Mouse (Mus musculus) heart, embryonic 16.5 days (tissue): Measurements from ENCODE around the gene Clec2l. TPM values are rescaled to one million over a fixed set of nuclear protein-coding genes. Genes with fewer than 3 reads are reported as not detected.

Source experiments
- ATAC-seq: fragments of 200-750 bp; cut with Nextera tagmentation; replicated peaks from 2 replicates; pipeline ENCODE4 v1.8.0; 2017; ENCODE audit warnings: moderate number of reproducible peaks; ENCODE audit not compliant: insufficient read depth, low FRiP score; ENCODE audit errors: extremely low read depth
- H3K27ac ChIP-seq: fragments of 300-500 bp; sonication (generic); 2 replicates; pipeline ENCODE4 v1.5.1; 2014; ENCODE audit warnings: mild to moderate bottlenecking, low read length, control low read depth, moderate library complexity
- H3K27me3 ChIP-seq: fragments of 300-500 bp; sonication (generic); 2 replicates; pipeline ENCODE4 v1.6.1; 2014; ENCODE audit warnings: low read length, mixed read lengths; ENCODE audit not compliant: control insufficient read depth, insufficient read depth
- H3K36me3 ChIP-seq: fragments of 300-500 bp; sonication (generic); 2 replicates; pipeline ENCODE4 v1.6.1; 2014; ENCODE audit not compliant: control insufficient read depth, insufficient read depth
- H3K4me1 ChIP-seq: fragments of 300-500 bp; sonication (generic); 2 replicates; pipeline ENCODE4 v1.6.1; 2014; ENCODE audit warnings: low read length, mixed read lengths; ENCODE audit not compliant: control insufficient read depth, insufficient read depth
- H3K4me2 ChIP-seq: fragments of 300-500 bp; sonication (generic); 2 replicates; pipeline ENCODE4 v1.6.1; 2014; ENCODE audit warnings: low read depth, mild to moderate bottlenecking, control low read depth, low read length
- H3K4me3 ChIP-seq: fragments of 300-500 bp; sonication (generic); 2 replicates; pipeline ENCODE4 v1.5.1; 2014; ENCODE audit warnings: mild to moderate bottlenecking, control low read depth, low read length
- H3K9ac ChIP-seq: fragments of 300-500 bp; sonication (generic); 2 replicates; pipeline ENCODE4 v1.6.1; 2014; ENCODE audit warnings: low read length, control low read depth
- H3K9me3 ChIP-seq: fragments of 300-500 bp; sonication (generic); replicated peaks from 2 replicates; pipeline ENCODE4 v1.6.1; 2016; ENCODE audit warnings: low read length; ENCODE audit not compliant: control insufficient read depth
- WGBS: fragments of 180-500 bp; shearing (Covaris S2); extraction: QIAGEN DNeasy Blood & Tissue Kit; methylation state at CpG from one replicate; pipeline ENCODE4 v1.1.7; 2014; 5-methylcytosine and 5-hydroxymethylcytosine counted together
- polyA plus RNA-seq: library from polyadenylated mRNA; unstranded; fragments of >200 nt; fragmentation: Nextera tagmentation; extraction: Ambion mirVana; gene quantifications from 2 replicates; pipeline ENCODE4 v1.2.1, GENCODE M21; 2015

Clec2l gene
- polyA plus RNA-seq, 1 experiment from 2014 or later = 0.87 TPM

DNA sequence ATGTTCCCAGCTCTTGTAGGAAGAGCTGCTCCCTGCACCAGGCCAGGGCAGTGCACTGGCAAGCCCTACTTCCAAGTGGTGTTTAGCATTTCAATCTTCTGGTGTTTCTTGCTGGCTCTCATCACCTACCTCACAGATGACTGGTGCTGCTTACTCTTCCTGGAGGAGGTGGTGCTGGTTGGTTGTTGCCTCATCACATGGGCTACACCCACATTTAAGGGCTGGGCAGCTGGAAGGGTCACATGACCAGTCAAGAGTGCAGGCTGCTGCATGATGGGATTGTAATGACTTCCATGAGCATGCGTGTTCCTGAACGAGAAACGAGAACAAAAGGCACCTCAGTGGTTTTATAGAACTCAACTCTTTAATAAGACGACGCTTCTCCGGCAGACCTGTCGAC, 55.8 kb downstream of the Clec2l start:
- Histone ChIP-seq H3K27ac (no peak overlapping the region), H3K4me2 (no peak overlapping the region), H3K9me3 (no peaks in the 10 kb centered on the region), H3K36me3 (peaks cover 44% of the 10 kb centered on the region), H3K4me3 (no peak overlapping the region), H3K27me3 (no peaks in the 10 kb centered on the region), H3K9ac (no peak overlapping the region), H3K4me1 (peaks cover 12% of the 10 kb centered on the region)
- WGBS = 92% methylated on average over 7 of the region's 7 CpGs
- no peak for ATAC-seq

DNA sequence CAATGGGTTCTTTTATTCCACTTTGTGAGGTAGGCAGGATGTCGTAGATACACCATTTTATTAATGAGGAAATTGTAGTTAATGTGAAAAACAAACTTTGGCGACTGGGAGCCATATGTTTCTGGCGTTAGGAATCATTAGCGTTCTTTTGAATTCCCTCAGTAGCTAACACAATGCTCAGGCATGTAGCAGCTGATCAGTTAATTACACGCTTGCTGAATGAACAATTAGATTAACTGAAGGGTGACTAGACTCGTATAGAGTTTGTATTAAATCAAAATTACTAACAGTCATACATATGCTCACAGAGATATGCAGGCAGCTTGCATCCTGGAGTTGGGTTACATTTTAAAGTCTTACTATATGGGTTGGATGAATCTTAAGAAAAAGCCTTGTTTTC, 56.4 kb downstream of the Clec2l start:
- Histone ChIP-seq H3K36me3 (peaks cover 44% of the 10 kb centered on the region), H3K9ac (no peak overlapping the region), H3K9me3 (no peaks in the 10 kb centered on the region), H3K27me3 (no peaks in the 10 kb centered on the region), H3K27ac (no peak overlapping the region), H3K4me3 (no peak overlapping the region), H3K4me1 (peaks cover 7% of the 10 kb centered on the region), H3K4me2 (no peak overlapping the region)
- WGBS = 93% methylated on average over 6 of the region's 6 CpGs
- no peak for ATAC-seq

DNA sequence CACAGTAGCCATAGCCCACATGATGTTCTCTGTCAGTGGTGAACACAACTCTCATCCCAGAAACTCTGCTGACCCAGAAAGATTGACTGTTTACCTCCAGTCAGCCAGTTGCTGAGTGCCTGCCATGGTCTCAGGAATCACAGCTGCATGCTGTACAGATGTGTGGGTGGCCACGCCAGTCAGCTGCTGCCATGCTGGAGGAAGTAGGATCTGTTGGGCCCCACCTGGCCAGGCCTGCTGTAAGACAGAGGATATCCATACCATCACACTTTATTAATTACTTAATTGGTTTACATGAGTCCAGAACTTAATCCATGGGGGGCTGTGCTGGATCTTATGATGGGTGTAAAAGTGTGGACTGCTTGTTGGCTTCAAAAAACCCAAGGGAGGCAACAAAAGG, 58.5 kb downstream of the Clec2l start:
- Histone ChIP-seq H3K36me3 (peaks cover 29% of the 10 kb centered on the region), H3K4me3 (no peak overlapping the region), H3K27me3 (no peaks in the 10 kb centered on the region), H3K9ac (no peak overlapping the region), H3K4me1 (no peaks in the 10 kb centered on the region), H3K4me2 (no peak overlapping the region), H3K27ac (no peak overlapping the region), H3K9me3 (no peaks in the 10 kb centered on the region)
- ATAC-seq = no peak
- 81% methylated on average over 1 of the region's 1 CpGs for WGBS

DNA sequence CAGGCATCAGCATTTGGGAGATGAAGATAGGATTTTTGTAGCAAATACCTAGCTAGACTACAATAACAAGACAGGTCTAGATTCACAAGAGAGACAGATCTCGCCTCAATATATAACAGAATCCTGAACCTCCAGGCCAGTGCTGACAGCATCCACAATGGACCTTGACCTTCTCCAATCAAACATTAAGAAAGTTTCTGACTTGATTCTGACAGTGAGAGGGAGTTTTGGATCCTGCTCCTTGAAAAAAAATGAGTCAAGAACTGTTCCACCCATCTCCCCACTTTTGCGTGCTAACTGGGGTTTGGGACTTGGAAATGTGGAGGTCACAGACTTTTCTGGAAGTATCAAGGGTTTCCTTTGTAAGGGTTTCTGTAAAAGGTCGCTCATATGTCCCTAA, 62.6 kb downstream of the Clec2l start:
- no peak overlapping the region for H3K9ac ChIP-seq
- no peaks in the 10 kb centered on the region for H3K27me3 ChIP-seq
- no peaks in the 10 kb centered on the region for H3K9me3 ChIP-seq
- no peak overlapping the region for H3K4me3 ChIP-seq
- no peak overlapping the region for H3K4me2 ChIP-seq
- peaks cover 16% of the 10 kb centered on the region for H3K36me3 ChIP-seq
- no peak for ATAC-seq
- H3K4me1 ChIP-seq = peaks cover 4% of the 10 kb centered on the region; the same call in 1 of the 2 replicates
- WGBS = 94% methylated on average over 3 of the region's 3 CpGs
- no peak overlapping the region for H3K27ac ChIP-seq

Other genes with a start within 250 kb of the Clec2l start
- 8.3 and 8.9 TPM in 2 replicates for gene Ubn2, start 229.1 kb upstream of the Clec2l start, polyA plus RNA-seq
- 276 and 293 TPM in 2 replicates for gene Fmc1, start 129.6 kb upstream of the Clec2l start, polyA plus RNA-seq
- 28.3 and 31.9 TPM in 2 replicates for gene Luc7l2, start 111.7 kb upstream of the Clec2l start, polyA plus RNA-seq
- gene Klrg2, start 25.8 kb upstream of the Clec2l start, polyA plus RNA-seq = 0.10 and 0.13 TPM in 2 replicates
- gene Tbxas1, start 212.3 kb downstream of the Clec2l start, polyA plus RNA-seq = 1.6 and 1.9 TPM in 2 replicates
- 9.4 and 11.2 TPM in 2 replicates for gene Hipk2, start 213.1 kb downstream of the Clec2l start, polyA plus RNA-seq